Mouse (Mus musculus): ENCODE data around the gene Plekhg5. TPM values are rescaled to one million over a fixed set of nuclear protein-coding genes. Genes with fewer than 3 reads are reported as not detected.
A peak's percentile ranks its signal among the peaks of the same experiment; 100 is the strongest.
"Not testable (repeated sequence)": the region's sequence is repeated elsewhere in the genome, so short reads cannot be mapped to it uniquely, and the experiment has no call there.

Plekhg5 gene
- polyA plus RNA-seq, 1 experiment from 2014 or later, result 14.2 TPM

- H3K9me3 ChIP-seq (ENCODE audit: control insufficient read depth, low read length); H3K36me3 ChIP-seq (ENCODE audit: control insufficient read depth, insufficient read depth, low read length); ATAC-seq; H3K27me3 ChIP-seq (replicated peaks; ENCODE audit: control insufficient read depth, insufficient read depth, low read length); H3K4me2 ChIP-seq (ENCODE audit: low read depth, low read length); H3K4me3 ChIP-seq (ENCODE audit: low read length); H3K27ac ChIP-seq (ENCODE audit: low read length); H3K9ac ChIP-seq (ENCODE audit: low read depth, low read length): not testable (repeated sequence)
- peaks cover 11% of the 10 kb centered on the region for H3K4me1 ChIP-seq (ENCODE audit: control insufficient read depth, insufficient read depth, low read length)
- 91% methylated on average over 6 of the region's 6 CpGs for WGBS
Observed at GRCm38 (mm10) chr4:152036464-152036863, 35.8 kb upstream of the Plekhg5 start.

GRCm38 (mm10) chr4:152038225-152038984, 33.9 kb upstream of the Plekhg5 start, which contains the start of gene Tas1r1:
TSS of gene Tas1r1 (minus strand) at chr4:152038568.
- Histone ChIP-seq H3K27ac (ENCODE audit: low read length) (no peak within 1 kb of the TSS), H3K27me3 (replicated peaks; ENCODE audit: control insufficient read depth, insufficient read depth, low read length) (no peaks in the 10 kb centered on the region), H3K4me3 (ENCODE audit: low read length) (peak within 1 kb of the TSS; percentile 83), H3K9ac (ENCODE audit: low read depth, low read length) (peak within 1 kb of the TSS; percentile 89), H3K9me3 (ENCODE audit: control insufficient read depth, low read length) (no peaks in the 10 kb centered on the region), H3K36me3 (ENCODE audit: control insufficient read depth, insufficient read depth, low read length) (peaks cover 17% of the 10 kb centered on the region), H3K4me1 (ENCODE audit: control insufficient read depth, insufficient read depth, low read length) (peaks cover 9% of the 10 kb centered on the region), H3K4me2 (ENCODE audit: low read depth, low read length) (peak within 1 kb of the TSS; percentile 90)
- ATAC-seq, result no peak
- 45% methylated on average over 10 of the region's 10 CpGs for WGBS

DNA sequence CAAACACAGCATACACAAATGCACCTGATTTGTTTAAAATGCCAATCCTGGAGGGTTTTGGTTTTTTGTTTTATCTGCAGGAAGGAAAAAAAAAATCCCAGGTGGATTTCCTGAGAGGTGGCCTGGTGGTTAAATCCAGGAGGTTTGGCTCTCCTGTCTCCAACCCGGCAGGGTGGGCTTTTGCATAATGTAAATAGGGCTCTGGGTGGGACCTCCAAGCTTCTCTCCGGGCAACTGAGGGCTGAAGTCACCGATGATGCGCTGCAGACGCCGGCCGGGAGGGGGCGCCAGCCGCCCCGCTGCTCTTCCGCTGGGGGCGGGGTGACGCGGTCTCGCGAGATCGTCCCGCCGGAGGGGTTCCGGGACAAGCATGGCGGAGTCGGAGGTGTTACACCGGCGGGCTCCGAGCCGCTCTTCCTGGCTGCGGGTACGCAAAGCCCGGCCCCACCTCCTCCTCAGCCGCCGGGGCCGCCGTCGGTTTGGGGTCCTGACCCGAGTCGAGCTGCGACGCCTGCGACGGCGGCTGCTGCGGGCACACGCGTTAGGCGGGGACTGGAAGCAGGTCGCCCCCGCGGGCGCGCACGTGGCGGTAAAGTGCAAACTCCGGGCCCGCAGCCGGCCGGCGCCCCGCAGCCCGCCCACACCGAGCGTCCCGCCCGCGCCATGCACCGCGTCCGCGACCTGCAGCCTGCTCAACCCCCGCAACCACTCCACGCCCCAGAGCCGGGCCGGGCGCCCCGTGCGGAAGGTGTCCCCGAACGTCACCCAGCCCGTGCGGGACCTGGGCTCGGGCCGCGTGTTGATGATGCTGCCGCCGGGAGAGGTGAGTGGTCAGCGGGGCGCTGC, 33.1 kb upstream of the Plekhg5 start, which contains the start of gene Nol9:
Nol9 (plus strand) TSS at position 337 of the 846 bp plus-strand sequence.
- Histone ChIP-seq H3K27ac (ENCODE audit: low read length) (no peak within 1 kb of the TSS), H3K36me3 (ENCODE audit: control insufficient read depth, insufficient read depth, low read length) (peaks cover 17% of the 10 kb centered on the region), H3K4me2 (ENCODE audit: low read depth, low read length) (peak within 1 kb of the TSS; percentile 90), H3K9ac (ENCODE audit: low read depth, low read length) (peak within 1 kb of the TSS; percentile 89), H3K27me3 (replicated peaks; ENCODE audit: control insufficient read depth, insufficient read depth, low read length) (no peaks in the 10 kb centered on the region), H3K4me1 (ENCODE audit: control insufficient read depth, insufficient read depth, low read length) (peaks cover 9% of the 10 kb centered on the region), H3K4me3 (ENCODE audit: low read length) (peak within 1 kb of the TSS; percentile 83), H3K9me3 (ENCODE audit: control insufficient read depth, low read length) (no peaks in the 10 kb centered on the region)
- under 1% methylated on average over 85 of the region's 86 CpGs for WGBS
- peak; percentile 89 for ATAC-seq

- Histone ChIP-seq H3K9ac (ENCODE audit: low read depth, low read length) (peak overlapping the region; percentile 89), H3K27me3 (replicated peaks; ENCODE audit: control insufficient read depth, insufficient read depth, low read length) (no peaks in the 10 kb centered on the region), H3K4me2 (ENCODE audit: low read depth, low read length) (peak overlapping the region; percentile 90), H3K9me3 (ENCODE audit: control insufficient read depth, low read length) (no peaks in the 10 kb centered on the region), H3K4me1 (ENCODE audit: control insufficient read depth, insufficient read depth, low read length) (peaks cover 9% of the 10 kb centered on the region), H3K36me3 (ENCODE audit: control insufficient read depth, insufficient read depth, low read length) (peaks cover 17% of the 10 kb centered on the region), H3K27ac (ENCODE audit: low read length) (no peak overlapping the region), H3K4me3 (ENCODE audit: low read length) (peak overlapping the region; percentile 83)
- WGBS, result 4% methylated on average over 25 of the region's 25 CpGs
- ATAC-seq, result peak; percentile 14
Observed at GRCm38 (mm10) chr4:152039831-152040310, 32.4 kb upstream of the Plekhg5 start.

GRCm38 (mm10) chr4:152041924-152042641, 30.2 kb upstream of the Plekhg5 start:
- 97% methylated on average over 22 of the region's 22 CpGs for WGBS

GRCm38 (mm10) chr4:152043171-152043570, 29.1 kb upstream of the Plekhg5 start:
- WGBS, result 88% methylated on average over 3 of the region's 3 CpGs
- ATAC-seq, result no peak
- Histone ChIP-seq H3K27me3 (replicated peaks; ENCODE audit: control insufficient read depth, insufficient read depth, low read length) (no peaks in the 10 kb centered on the region), H3K4me2 (ENCODE audit: low read depth, low read length) (no peak overlapping the region), H3K9me3 (ENCODE audit: control insufficient read depth, low read length) (no peaks in the 10 kb centered on the region), H3K9ac (ENCODE audit: low read depth, low read length) (no peak overlapping the region), H3K36me3 (ENCODE audit: control insufficient read depth, insufficient read depth, low read length) (peaks cover 31% of the 10 kb centered on the region), H3K4me1 (ENCODE audit: control insufficient read depth, insufficient read depth, low read length) (peaks cover 9% of the 10 kb centered on the region), H3K4me3 (ENCODE audit: low read length) (no peak overlapping the region), H3K27ac (ENCODE audit: low read length) (no peak overlapping the region)

More at GRCm38 (mm10) chr4:152041924-152042641, 30.2 kb upstream of the Plekhg5 start:
- no peak overlapping the region for H3K4me3 ChIP-seq (ENCODE audit: low read length)
- H3K9ac ChIP-seq (ENCODE audit: low read depth, low read length), result no peak overlapping the region
- no peak overlapping the region for H3K4me2 ChIP-seq (ENCODE audit: low read depth, low read length)
- no peaks in the 10 kb centered on the region for H3K9me3 ChIP-seq (ENCODE audit: control insufficient read depth, low read length)
- no peaks in the 10 kb centered on the region for H3K27me3 ChIP-seq (replicated peaks; ENCODE audit: control insufficient read depth, insufficient read depth, low read length)
- peaks cover 26% of the 10 kb centered on the region for H3K36me3 ChIP-seq (ENCODE audit: control insufficient read depth, insufficient read depth, low read length)
- no peak overlapping the region for H3K27ac ChIP-seq (ENCODE audit: low read length)
- ATAC-seq, result no peak
- H3K4me1 ChIP-seq (ENCODE audit: control insufficient read depth, insufficient read depth, low read length), result peaks cover 9% of the 10 kb centered on the region

- no peak for ATAC-seq
Observed at GRCm38 (mm10) chr4:152044609-152045008, 27.7 kb upstream of the Plekhg5 start.

GRCm38 (mm10) chr4:152062390-152063110, 9.7 kb upstream of the Plekhg5 start:
- peak; percentile 26; the same call in 1 of the 2 replicates for ATAC-seq
- WGBS, result 64% methylated on average over 9 of the region's 9 CpGs

More at GRCm38 (mm10) chr4:152044609-152045008, 27.7 kb upstream of the Plekhg5 start:
- no peak overlapping the region for H3K9ac ChIP-seq (ENCODE audit: low read depth, low read length)
- no peak overlapping the region for H3K27ac ChIP-seq (ENCODE audit: low read length)
- peaks cover 33% of the 10 kb centered on the region for H3K36me3 ChIP-seq (ENCODE audit: control insufficient read depth, insufficient read depth, low read length)
- 77% methylated on average over 6 of the region's 6 CpGs for WGBS
- H3K9me3 ChIP-seq (ENCODE audit: control insufficient read depth, low read length), result no peaks in the 10 kb centered on the region
- H3K27me3 ChIP-seq (replicated peaks; ENCODE audit: control insufficient read depth, insufficient read depth, low read length), result no peaks in the 10 kb centered on the region
- peaks cover 9% of the 10 kb centered on the region for H3K4me1 ChIP-seq (ENCODE audit: control insufficient read depth, insufficient read depth, low read length)
- no peak overlapping the region for H3K4me2 ChIP-seq (ENCODE audit: low read depth, low read length)
- H3K4me3 ChIP-seq (ENCODE audit: low read length), result no peak overlapping the region

More at GRCm38 (mm10) chr4:152062390-152063110, 9.7 kb upstream of the Plekhg5 start:
- Histone ChIP-seq H3K4me3 (ENCODE audit: low read length) (no peak overlapping the region), H3K27me3 (replicated peaks; ENCODE audit: control insufficient read depth, insufficient read depth, low read length) (no peaks in the 10 kb centered on the region), H3K36me3 (ENCODE audit: control insufficient read depth, insufficient read depth, low read length) (peaks cover 16% of the 10 kb centered on the region), H3K9me3 (ENCODE audit: control insufficient read depth, low read length) (no peaks in the 10 kb centered on the region), H3K27ac (ENCODE audit: low read length) (no peak overlapping the region), H3K4me1 (ENCODE audit: control insufficient read depth, insufficient read depth, low read length) (no peaks in the 10 kb centered on the region), H3K4me2 (ENCODE audit: low read depth, low read length) (no peak overlapping the region), H3K9ac (ENCODE audit: low read depth, low read length) (no peak overlapping the region)
